Mouse (Mus musculus) intestine, postnatal 0 days (tissue): ENCODE results near the gene Entpd1. TPM values are rescaled to one million over a fixed set of nuclear protein-coding genes. Genes with fewer than 3 reads are reported as not detected.
A peak's percentile ranks its signal among the peaks of the same experiment; 100 is the strongest.

Experiments used
- ATAC-seq: fragments of 200-750 bp; cut with Nextera tagmentation; 2 replicates; pipeline ENCODE4 v1.8.0; 2017; ENCODE audit warnings: mild to moderate bottlenecking, moderate TSS enrichment, moderate library complexity
- H3K27ac ChIP-seq: fragments of 300-500 bp; sonication (generic); 2 replicates; pipeline ENCODE4 v1.5.1; 2014; ENCODE audit warnings: mild to moderate bottlenecking, low read depth, low read length, moderate library complexity
- H3K27me3 ChIP-seq: fragments of 300-500 bp; sonication (generic); replicated peaks from 2 replicates; pipeline ENCODE4 v1.6.1; 2014; ENCODE audit warnings: low read length, mixed read lengths; ENCODE audit not compliant: control insufficient read depth, insufficient read depth
- H3K36me3 ChIP-seq: fragments of 300-500 bp; sonication (generic); 2 replicates; pipeline ENCODE4 v1.6.1; 2014; ENCODE audit warnings: mild to moderate bottlenecking, moderate library complexity; ENCODE audit not compliant: control insufficient read depth, insufficient read depth
- H3K4me1 ChIP-seq: fragments of 300-500 bp; sonication (generic); replicated peaks from 2 replicates; pipeline ENCODE4 v1.6.1; 2014; ENCODE audit warnings: antibody characterized with exemption, low read length, mixed read lengths; ENCODE audit not compliant: control insufficient read depth, insufficient read depth
- H3K4me2 ChIP-seq: fragments of 300-500 bp; sonication (generic); replicated peaks from 2 replicates; pipeline ENCODE4 v1.6.1; 2014; ENCODE audit warnings: low read depth, mild to moderate bottlenecking, moderate library complexity
- H3K4me3 ChIP-seq: fragments of 300-500 bp; sonication (generic); 2 replicates; pipeline ENCODE4 v1.5.1; 2014; ENCODE audit warnings: low read depth, low read length
- H3K9ac ChIP-seq: fragments of 300-500 bp; sonication (generic); 2 replicates; pipeline ENCODE4 v1.6.1; 2014; ENCODE audit warnings: mild to moderate bottlenecking, low read depth, low read length
- H3K9me3 ChIP-seq: fragments of 300-500 bp; sonication (generic); 2 replicates; pipeline ENCODE4 v1.6.1; 2016; ENCODE audit warnings: mixed run types; ENCODE audit not compliant: control insufficient read depth
- CTCF ChIP-seq: sonication (generic); IDR thresholded peaks from 2 replicates; pipeline ENCODE4 v1.5.1; 2016; ENCODE audit warnings: low read depth, mild to moderate bottlenecking, control low read depth, antibody characterized with exemption, moderate library complexity
- WGBS: fragments of 180-500 bp; shearing (Covaris S2); extraction: QIAGEN DNeasy Blood & Tissue Kit; methylation state at CpG from one replicate; pipeline ENCODE4 v1.1.7; 2014; 5-methylcytosine and 5-hydroxymethylcytosine counted together
- polyA plus RNA-seq: library from polyadenylated mRNA; unstranded; fragments of >200 nt; fragmentation: Nextera tagmentation; extraction: Ambion mirVana; gene quantifications from 2 replicates; pipeline ENCODE4 v1.2.1, GENCODE M21; 2015

Gene Entpd1
- polyA plus RNA-seq, 1 experiment from 2014 or later: 6.8 TPM

DNA sequence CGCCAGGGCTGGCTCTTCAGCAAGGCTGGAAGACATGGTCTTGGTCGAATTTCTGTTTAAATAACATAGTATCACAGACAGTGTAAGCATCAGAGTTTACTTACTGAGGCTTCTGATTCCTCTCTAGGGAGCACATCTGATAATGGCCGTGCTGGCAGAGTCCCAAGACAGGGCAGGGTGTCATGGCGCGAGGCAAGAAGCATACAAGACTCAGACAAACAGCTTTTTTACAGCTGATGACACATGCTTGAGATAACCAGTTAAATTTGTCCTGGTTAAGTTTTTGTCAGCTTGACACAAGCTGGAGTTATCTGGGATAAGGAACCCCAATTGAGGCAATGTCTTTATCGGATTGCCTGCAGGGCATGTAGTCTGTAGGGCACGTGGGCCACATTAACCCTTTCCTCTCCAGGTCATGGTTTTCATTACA, 157.2 kb downstream of the Entpd1 start:
- H3K9me3 ChIP-seq: no peaks in the 10 kb centered on the region
- no peak overlapping the region for H3K9ac ChIP-seq
- ATAC-seq: peak; percentile 38; the same call in 1 of the 2 replicates
- H3K4me3 ChIP-seq: no peak overlapping the region
- TF ChIP-seq CTCF: no peak
- H3K27ac ChIP-seq: no peak overlapping the region
- H3K4me2 ChIP-seq: no peak overlapping the region
- 0 out of 2 replicates have a peak, but pooled peaks cover 5% of the 10 kb centered on the region for H3K27me3 ChIP-seq
- H3K4me1 ChIP-seq: no peaks in the 10 kb centered on the region
- WGBS: 15% methylated on average over 7 of the region's 7 CpGs
- H3K36me3 ChIP-seq: no peaks in the 10 kb centered on the region

GRCm38 (mm10) chr19:40788004-40788714, 176.0 kb downstream of the Entpd1 start:
- H3K4me1 ChIP-seq: no peaks in the 10 kb centered on the region
- H3K27ac ChIP-seq: no peak overlapping the region
- no peak for TF ChIP-seq CTCF
- no peak overlapping the region for H3K4me2 ChIP-seq
- no peak for ATAC-seq
- 68% methylated on average over 15 of the region's 15 CpGs for WGBS
- H3K9ac ChIP-seq: no peak overlapping the region
- no peaks in the 10 kb centered on the region for H3K27me3 ChIP-seq
- no peak overlapping the region for H3K4me3 ChIP-seq
- H3K9me3 ChIP-seq: no peaks in the 10 kb centered on the region
- no peaks in the 10 kb centered on the region for H3K36me3 ChIP-seq

DNA sequence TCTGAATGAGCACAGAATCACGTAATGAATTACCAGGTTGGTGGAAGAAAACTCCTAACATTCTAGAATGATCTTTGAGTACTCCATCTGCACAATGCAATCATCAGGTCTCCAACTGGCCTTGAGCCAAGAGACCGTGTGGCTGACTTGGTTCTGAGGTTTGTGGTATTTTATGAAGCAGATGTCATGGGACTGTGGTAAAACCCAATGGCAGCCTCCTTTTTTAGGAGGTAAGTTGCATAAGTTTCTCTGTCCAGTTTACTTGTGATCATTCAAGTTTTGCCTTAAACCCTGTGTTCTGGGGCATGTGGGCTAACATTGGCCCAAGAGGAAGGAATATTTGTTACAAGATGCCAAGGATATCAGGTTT, 176.5 kb downstream of the Entpd1 start:
- Histone ChIP-seq H3K4me1 (no peaks in the 10 kb centered on the region), H3K9me3 (no peaks in the 10 kb centered on the region), H3K27ac (no peak overlapping the region), H3K27me3 (no peaks in the 10 kb centered on the region), H3K4me2 (no peak overlapping the region), H3K36me3 (no peaks in the 10 kb centered on the region), H3K9ac (no peak overlapping the region), H3K4me3 (no peak overlapping the region)
- no peak for TF ChIP-seq CTCF
- 67% methylated on average over 2 of the region's 2 CpGs for WGBS
- ATAC-seq: no peak

Other genes starting within 250 kb of the Entpd1 start
- 73.8 and 86.2 TPM in 2 replicates for gene Sorbs1, start 98.6 kb upstream of the Entpd1 start, polyA plus RNA-seq
- gene Aldh18a1, start 23.9 kb upstream of the Entpd1 start, polyA plus RNA-seq: 204 and 226 TPM in 2 replicates
- 10.4 and 11.2 TPM in 2 replicates for gene Tctn3, start 133 bp upstream of the Entpd1 start, polyA plus RNA-seq
- 0.14 TPM in 1 of 2 replicates, not detected in the other for gene Cc2d2b, start 136.4 kb downstream of the Entpd1 start, polyA plus RNA-seq
- gene Ccnj, start 218.9 kb downstream of the Entpd1 start, polyA plus RNA-seq: 2.9 and 3.3 TPM in 2 replicates